Mouse (Mus musculus) lung, postnatal 0 days (tissue): ENCODE data around the gene Hist1h2af. TPM values are rescaled to one million over a fixed set of nuclear protein-coding genes. Genes with fewer than 3 reads are reported as not detected.
A peak's percentile ranks its signal among the peaks of the same experiment; 100 is the strongest.

Experiments
- ATAC-seq: fragments of 200-750 bp; cut with Nextera tagmentation; 2 replicates; pipeline ENCODE4 v1.8.0; 2017; ENCODE audit warnings: moderate library complexity
- DNase-seq: peaks from one replicate; pipeline ENCODE4 v3.0.0-alpha.2; 2016; ENCODE audit warnings: low spot score
- H3K27ac ChIP-seq: fragments of 300-500 bp; sonication (generic); 2 replicates; pipeline ENCODE4 v1.5.1; 2014; ENCODE audit warnings: antibody characterized with exemption, mild to moderate bottlenecking, low read length, mixed read lengths
- H3K27me3 ChIP-seq: fragments of 300-500 bp; sonication (generic); replicated peaks from 2 replicates; pipeline ENCODE4 v1.6.1; 2014; ENCODE audit warnings: low read length, mixed read lengths; ENCODE audit not compliant: insufficient read depth
- H3K36me3 ChIP-seq: fragments of 300-500 bp; sonication (generic); 2 replicates; pipeline ENCODE4 v1.6.1; 2014; ENCODE audit warnings: low read length, mixed read lengths; ENCODE audit not compliant: insufficient read depth
- H3K4me1 ChIP-seq: fragments of 300-500 bp; sonication (generic); 2 replicates; pipeline ENCODE4 v1.6.1; 2014; ENCODE audit warnings: antibody characterized with exemption, low read depth, low read length, mixed read lengths; ENCODE audit not compliant: insufficient read depth
- H3K4me2 ChIP-seq: fragments of 300-500 bp; sonication (generic); replicated peaks from 2 replicates; pipeline ENCODE4 v1.6.1; 2014; ENCODE audit warnings: low read depth, mild to moderate bottlenecking, low read length, moderate library complexity, mixed read lengths
- H3K4me3 ChIP-seq: fragments of 300-500 bp; sonication (generic); 2 replicates; pipeline ENCODE4 v1.5.1; 2014; ENCODE audit warnings: low read depth, low read length
- H3K9ac ChIP-seq: fragments of 300-500 bp; sonication (generic); replicated peaks from 2 replicates; pipeline ENCODE4 v1.6.1; 2014; ENCODE audit warnings: low read depth, mild to moderate bottlenecking
- H3K9me3 ChIP-seq: fragments of 300-500 bp; sonication (generic); 2 replicates; pipeline ENCODE4 v1.6.1; 2016; ENCODE audit warnings: low read length, mixed read lengths
- CTCF ChIP-seq: IDR thresholded peaks from 2 replicates; pipeline ENCODE4 v1.5.1; 2016; ENCODE audit warnings: antibody characterized with exemption, mild to moderate bottlenecking
- EP300 ChIP-seq: IDR thresholded peaks from 2 replicates; pipeline ENCODE4 v1.6.1; 2016; ENCODE audit warnings: antibody characterized with exemption, mild to moderate bottlenecking, control low read depth
- WGBS: fragments of 180-500 bp; shearing (Covaris S2); extraction: QIAGEN DNeasy Blood & Tissue Kit; methylation state at CpG from one replicate; pipeline ENCODE4 v1.1.7; 2014; 5-methylcytosine and 5-hydroxymethylcytosine counted together
- polyA plus RNA-seq: library from polyadenylated mRNA; unstranded; fragments of >200 nt; fragmentation: Nextera tagmentation; extraction: Ambion mirVana; gene quantifications from 2 replicates; pipeline ENCODE4 v1.2.1, GENCODE M21; 2015

The Hist1h2af gene
- polyA plus RNA-seq, 1 experiment from 2014 or later = 1.3 TPM

- Histone ChIP-seq H3K4me2 (peak overlapping the region; percentile 65), H3K36me3 (no peaks in the 10 kb centered on the region), H3K9ac (no peak overlapping the region; the same call in 1 of the 2 replicates), H3K4me1 (no peaks in the 10 kb centered on the region), H3K4me3 (peak overlapping the region; percentile 52), H3K9me3 (no peaks in the 10 kb centered on the region), H3K27ac (no peak overlapping the region), H3K27me3 (no peaks in the 10 kb centered on the region)
- TF ChIP-seq CTCF = no peak
- TF ChIP-seq EP300 = no peak
- DNase-seq (no peak), ATAC-seq (0 out of 2 replicates have a peak, but pooled peaks have one; percentile 0)
- WGBS = under 1% methylated on average over 6 of the region's 6 CpGs
Observed at GRCm38 (mm10) chr13:23518295-23518603, 15.5 kb upstream of the Hist1h2af start.

DNA sequence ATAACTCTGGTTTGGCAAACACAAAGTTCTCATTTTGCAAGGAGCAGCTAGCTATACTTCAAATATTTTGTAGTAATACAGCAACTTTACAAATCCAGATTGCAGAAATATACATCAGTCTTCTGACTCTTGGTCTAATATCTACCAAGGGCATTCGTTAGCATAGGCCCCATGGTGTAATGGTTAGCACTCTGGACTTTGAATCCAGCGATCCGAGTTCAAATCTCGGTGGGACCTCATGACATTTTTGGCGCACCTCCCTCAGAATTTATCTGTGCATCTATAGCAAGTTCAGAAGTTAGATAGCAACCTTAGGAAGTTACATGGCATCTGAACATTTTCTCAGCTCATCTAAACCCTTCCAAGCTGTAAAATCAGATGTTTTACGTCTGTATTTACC is 14.8 kb upstream of the Hist1h2af start:
- no peaks in the 10 kb centered on the region for H3K36me3 ChIP-seq
- peak overlapping the region; percentile 52 for H3K4me3 ChIP-seq
- no peaks in the 10 kb centered on the region for H3K4me1 ChIP-seq
- no peaks in the 10 kb centered on the region for H3K9me3 ChIP-seq
- H3K9ac ChIP-seq = no peak overlapping the region
- ATAC-seq = peak; percentile 55
- H3K27ac ChIP-seq = peak overlapping the region; percentile 74
- no peak for TF ChIP-seq CTCF
- peak overlapping the region; percentile 65 for H3K4me2 ChIP-seq
- H3K27me3 ChIP-seq = no peaks in the 10 kb centered on the region
- under 1% methylated on average over 6 of the region's 6 CpGs for WGBS
- DNase-seq = peak; percentile 79

DNA sequence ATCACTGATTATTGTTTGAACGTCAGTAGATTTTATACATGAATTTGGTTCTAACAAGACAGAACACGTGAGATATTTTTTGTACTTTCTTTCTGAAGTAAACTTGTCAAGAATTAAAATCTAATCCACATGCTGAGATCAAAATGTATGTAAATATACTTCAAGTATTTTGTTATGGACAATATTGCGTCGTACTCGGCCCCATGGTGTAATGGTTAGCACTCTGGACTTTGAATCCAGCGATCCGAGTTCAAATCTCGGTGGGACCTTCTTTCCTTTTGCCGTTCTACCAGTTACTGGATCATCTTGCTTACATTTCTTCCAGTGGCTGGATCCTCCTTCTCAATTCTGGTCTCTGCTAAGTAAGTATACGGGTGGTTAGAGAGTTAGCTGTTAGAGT is 14.3 kb upstream of the Hist1h2af start:
- peak overlapping the region; percentile 65 for H3K4me2 ChIP-seq
- no peaks in the 10 kb centered on the region for H3K9me3 ChIP-seq
- DNase-seq (peak; percentile 76), ATAC-seq (peak; percentile 51)
- H3K4me1 ChIP-seq = no peaks in the 10 kb centered on the region
- TF ChIP-seq EP300 (0 out of 2 replicates have a peak, but pooled peaks have one; percentile 59), CTCF (no peak)
- peak overlapping the region; percentile 52 for H3K4me3 ChIP-seq
- no peak overlapping the region for H3K9ac ChIP-seq
- H3K27me3 ChIP-seq = no peaks in the 10 kb centered on the region
- WGBS = 0% methylated on average over 10 of the region's 10 CpGs
- H3K27ac ChIP-seq = peak overlapping the region; percentile 74
- no peaks in the 10 kb centered on the region for H3K36me3 ChIP-seq

GRCm38 (mm10) chr13:23521703-23522102 is 12.0 kb upstream of the Hist1h2af start:
- Histone ChIP-seq H3K36me3 (no peaks in the 10 kb centered on the region), H3K4me2 (no peak overlapping the region), H3K4me1 (no peaks in the 10 kb centered on the region), H3K27ac (no peak overlapping the region), H3K9ac (no peak overlapping the region), H3K9me3 (no peaks in the 10 kb centered on the region), H3K27me3 (no peaks in the 10 kb centered on the region), H3K4me3 (no peak overlapping the region)
- DNase-seq (peak; percentile 74), ATAC-seq (no peak)
- TF ChIP-seq CTCF = no peak
- no peak for TF ChIP-seq EP300
- WGBS = 2% methylated on average over 14 of the region's 14 CpGs

DNA sequence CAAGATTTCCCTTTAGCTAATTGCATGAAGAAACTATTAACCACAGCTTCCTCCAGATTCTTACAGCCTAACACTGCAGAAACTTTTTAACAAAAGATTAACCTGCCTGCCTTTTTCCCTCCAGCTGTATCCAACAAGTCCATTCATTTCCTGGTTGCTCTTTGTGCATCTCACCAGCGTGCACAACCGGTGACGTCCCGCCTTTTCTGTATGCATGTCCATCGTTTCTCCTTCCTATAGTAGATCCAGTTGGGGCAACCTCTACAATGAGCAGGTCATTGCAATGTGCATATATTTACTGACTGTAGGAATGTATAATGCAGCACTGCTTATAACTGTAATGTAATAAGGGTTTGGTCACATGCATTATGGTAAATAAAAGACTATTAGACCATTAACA is 9.7 kb upstream of the Hist1h2af start:
- DNase-seq (no peak), ATAC-seq (no peak)
- H3K4me2 ChIP-seq = no peak overlapping the region
- no peak overlapping the region for H3K9ac ChIP-seq
- H3K36me3 ChIP-seq = no peaks in the 10 kb centered on the region
- H3K27me3 ChIP-seq = no peaks in the 10 kb centered on the region
- no peaks in the 10 kb centered on the region for H3K4me1 ChIP-seq
- no peaks in the 10 kb centered on the region for H3K9me3 ChIP-seq
- H3K4me3 ChIP-seq = no peak overlapping the region
- TF ChIP-seq EP300 (no peak), CTCF (no peak)
- no peak overlapping the region for H3K27ac ChIP-seq
- 39% methylated on average over 5 of the region's 5 CpGs for WGBS

DNA sequence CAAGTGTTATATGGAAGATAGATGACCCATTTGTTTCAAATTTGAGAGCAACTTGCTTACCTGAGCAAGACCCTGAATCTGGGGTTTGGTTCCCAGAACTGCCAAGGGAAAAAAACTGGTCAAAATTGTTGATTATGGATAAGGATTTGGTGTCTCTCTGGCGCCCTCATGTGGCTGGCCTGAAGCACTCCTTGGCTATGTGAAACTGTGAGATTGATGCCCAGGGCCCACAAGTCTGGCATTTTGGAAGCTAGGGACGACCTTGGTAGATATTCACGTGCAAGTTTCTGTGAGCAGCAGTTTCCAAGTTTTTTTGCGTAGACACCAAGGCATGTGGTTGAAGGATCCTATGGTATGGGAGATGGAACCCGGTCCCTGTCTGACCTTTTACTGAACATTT is 9.1 kb upstream of the Hist1h2af start:
- Histone ChIP-seq H3K27me3 (no peaks in the 10 kb centered on the region), H3K9me3 (no peaks in the 10 kb centered on the region), H3K36me3 (no peaks in the 10 kb centered on the region), H3K9ac (no peak overlapping the region), H3K4me1 (no peaks in the 10 kb centered on the region), H3K4me2 (no peak overlapping the region), H3K4me3 (no peak overlapping the region), H3K27ac (no peak overlapping the region)
- ATAC-seq (peak; percentile 27; the same call in 1 of the 2 replicates), DNase-seq (peak; percentile 86)
- 11% methylated on average over 5 of the region's 5 CpGs for WGBS
- TF ChIP-seq CTCF = peak; percentile 92
- no peak for TF ChIP-seq EP300

DNA sequence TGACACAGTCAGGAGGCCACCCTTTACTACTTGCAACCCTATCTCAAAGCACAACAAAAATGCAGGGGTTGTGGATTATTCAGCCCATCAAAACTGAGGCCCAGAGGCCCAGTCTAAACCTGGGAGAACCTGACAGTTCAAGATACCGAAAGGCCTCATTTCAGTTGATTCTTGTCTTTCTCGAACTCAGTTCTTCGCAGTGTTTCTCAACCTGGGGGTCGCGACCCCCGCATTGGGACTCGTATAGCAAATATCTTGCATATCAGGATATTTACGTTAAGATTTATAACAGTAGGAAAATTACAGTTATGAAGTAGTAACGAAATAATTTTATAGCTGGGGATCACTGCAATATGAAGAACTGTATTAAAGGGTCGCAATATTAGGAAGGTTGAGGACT is 7.8 kb upstream of the Hist1h2af start:
- Histone ChIP-seq H3K4me1 (no peaks in the 10 kb centered on the region), H3K36me3 (no peaks in the 10 kb centered on the region), H3K9me3 (no peaks in the 10 kb centered on the region), H3K4me2 (peak overlapping the region; percentile 53), H3K4me3 (peak overlapping the region; percentile 28), H3K9ac (no peak overlapping the region), H3K27ac (no peak overlapping the region), H3K27me3 (no peaks in the 10 kb centered on the region)
- DNase-seq (no peak), ATAC-seq (no peak)
- TF ChIP-seq CTCF (no peak), EP300 (no peak)
- 4% methylated on average over 10 of the region's 10 CpGs for WGBS
